Mouse (Mus musculus) kidney, embryonic 15.5 days (tissue): ENCODE results near the gene Slc2a5. TPM values are rescaled to one million over a fixed set of nuclear protein-coding genes. Genes with fewer than 3 reads are reported as not detected.

Source experiments
- ATAC-seq: fragments of 200-750 bp; cut with Nextera tagmentation; replicated peaks from 2 replicates; pipeline ENCODE4 v1.8.0; 2017; ENCODE audit warnings: moderate TSS enrichment; ENCODE audit not compliant: low FRiP score
- H3K27ac ChIP-seq: fragments of 300-500 bp; sonication (generic); 2 replicates; pipeline ENCODE4 v1.5.1; 2015; ENCODE audit warnings: mild to moderate bottlenecking, inconsistent platforms
- H3K27me3 ChIP-seq: fragments of 300-500 bp; sonication (generic); 2 replicates; pipeline ENCODE4 v1.6.1; 2015; ENCODE audit warnings: inconsistent platforms
- H3K36me3 ChIP-seq: fragments of 300-500 bp; sonication (generic); 2 replicates; pipeline ENCODE4 v1.6.1; 2015; ENCODE audit warnings: inconsistent platforms
- H3K4me1 ChIP-seq: fragments of 300-500 bp; sonication (generic); 2 replicates; pipeline ENCODE4 v1.6.1; 2015; ENCODE audit warnings: inconsistent platforms
- H3K4me2 ChIP-seq: fragments of 300-500 bp; sonication (generic); 2 replicates; pipeline ENCODE4 v1.6.1; 2015; ENCODE audit warnings: moderate library complexity, mild to moderate bottlenecking, inconsistent platforms
- H3K4me3 ChIP-seq: fragments of 300-500 bp; sonication (generic); replicated peaks from 2 replicates; pipeline ENCODE4 v1.5.1; 2015; ENCODE audit warnings: mild to moderate bottlenecking, inconsistent platforms
- H3K9ac ChIP-seq: fragments of 300-500 bp; sonication (generic); 2 replicates; pipeline ENCODE4 v1.6.1; 2015; ENCODE audit warnings: mild to moderate bottlenecking, inconsistent platforms
- H3K9me3 ChIP-seq: fragments of 300-500 bp; sonication (generic); replicated peaks from 2 replicates; pipeline ENCODE4 v1.6.1; 2016; ENCODE audit warnings: inconsistent platforms
- WGBS: fragments of 180-500 bp; shearing (Covaris S2); methylation state at CpG from one replicate; pipeline ENCODE4 v1.1.7; 2015; ENCODE audit warnings: mixed read lengths; 5-methylcytosine and 5-hydroxymethylcytosine counted together
- polyA plus RNA-seq: library from polyadenylated mRNA; unstranded; fragments of >200 nt; fragmentation: Nextera tagmentation; extraction: Ambion mirVana; gene quantifications from 2 replicates; pipeline ENCODE4 v1.2.1, GENCODE M21; 2015

Gene Slc2a5
- polyA plus RNA-seq, 1 experiment from 2014 or later: 2.7 TPM

- H3K9ac ChIP-seq: no peak overlapping the region
- no peaks in the 10 kb centered on the region for H3K27me3 ChIP-seq
- peaks cover 19% of the 10 kb centered on the region for H3K4me1 ChIP-seq
- no peaks in the 10 kb centered on the region for H3K36me3 ChIP-seq
- no peak overlapping the region for H3K4me2 ChIP-seq
- ATAC-seq: no peak
- H3K4me3 ChIP-seq: no peak overlapping the region
- 35% methylated on average over 2 of the region's 2 CpGs for WGBS
- H3K9me3 ChIP-seq: no peaks in the 10 kb centered on the region
- no peak overlapping the region for H3K27ac ChIP-seq
Measured at GRCm38 (mm10) chr4:150130661-150131060, 11.6 kb downstream of the Slc2a5 start.

GRCm38 (mm10) chr4:150132692-150133271 lies 13.7 kb downstream of the Slc2a5 start:
- Histone ChIP-seq H3K27ac (peak overlapping the region; percentile 76; the same call in 1 of the 2 replicates), H3K4me2 (peak overlapping the region; percentile 53), H3K27me3 (no peaks in the 10 kb centered on the region), H3K4me3 (peak overlapping the region; percentile 27), H3K4me1 (peaks cover 23% of the 10 kb centered on the region), H3K36me3 (no peaks in the 10 kb centered on the region), H3K9me3 (no peaks in the 10 kb centered on the region), H3K9ac (0 out of 2 replicates have a peak overlapping the region, but pooled peaks have one; percentile 17)
- peak; percentile 63 for ATAC-seq
- WGBS: 15% methylated on average over 24 of the region's 24 CpGs

GRCm38 (mm10) chr4:150135254-150135653 lies 16.2 kb downstream of the Slc2a5 start:
- no peaks in the 10 kb centered on the region for H3K27me3 ChIP-seq
- peaks cover 40% of the 10 kb centered on the region for H3K4me1 ChIP-seq
- H3K9ac ChIP-seq: no peak overlapping the region
- H3K36me3 ChIP-seq: no peaks in the 10 kb centered on the region
- 85% methylated on average over 7 of the region's 7 CpGs for WGBS
- H3K4me2 ChIP-seq: no peak overlapping the region
- no peak overlapping the region for H3K4me3 ChIP-seq
- no peak for ATAC-seq
- no peaks in the 10 kb centered on the region for H3K9me3 ChIP-seq
- no peak overlapping the region for H3K27ac ChIP-seq

GRCm38 (mm10) chr4:150136693-150137092 lies 17.6 kb downstream of the Slc2a5 start:
- no peaks in the 10 kb centered on the region for H3K27me3 ChIP-seq
- H3K36me3 ChIP-seq: no peaks in the 10 kb centered on the region
- H3K9ac ChIP-seq: no peak overlapping the region
- no peak overlapping the region for H3K4me2 ChIP-seq
- 11% methylated on average over 10 of the region's 10 CpGs for WGBS
- H3K9me3 ChIP-seq: no peaks in the 10 kb centered on the region
- H3K4me1 ChIP-seq: peaks cover 40% of the 10 kb centered on the region
- ATAC-seq: peak; percentile 52
- no peak overlapping the region for H3K27ac ChIP-seq
- H3K4me3 ChIP-seq: no peak overlapping the region

- Histone ChIP-seq H3K27ac (no peak overlapping the region), H3K9me3 (no peaks in the 10 kb centered on the region), H3K9ac (no peak overlapping the region), H3K4me2 (no peak overlapping the region), H3K4me3 (no peak overlapping the region), H3K4me1 (peaks cover 37% of the 10 kb centered on the region), H3K27me3 (no peaks in the 10 kb centered on the region), H3K36me3 (no peaks in the 10 kb centered on the region)
- ATAC-seq: no peak
- 84% methylated on average over 7 of the region's 7 CpGs for WGBS
Measured at GRCm38 (mm10) chr4:150137368-150138083, 18.4 kb downstream of the Slc2a5 start.

- Histone ChIP-seq H3K27me3 (no peaks in the 10 kb centered on the region), H3K9me3 (no peaks in the 10 kb centered on the region), H3K4me2 (peak overlapping the region; percentile 48), H3K36me3 (no peaks in the 10 kb centered on the region), H3K4me3 (peak overlapping the region; percentile 24), H3K27ac (no peak overlapping the region), H3K9ac (no peak overlapping the region), H3K4me1 (peaks cover 31% of the 10 kb centered on the region)
- WGBS: 24% methylated on average over 9 of the region's 9 CpGs
- peak; percentile 61 for ATAC-seq
Measured at GRCm38 (mm10) chr4:150138084-150138543, 19.0 kb downstream of the Slc2a5 start.

- 52% methylated on average over 13 of the region's 13 CpGs for WGBS
- no peak overlapping the region for H3K27ac ChIP-seq
- no peak for ATAC-seq
Measured at GRCm38 (mm10) chr4:150139090-150139489, 20.0 kb downstream of the Slc2a5 start.

GRCm38 (mm10) chr4:150140346-150140745 lies 21.3 kb downstream of the Slc2a5 start:
- 83% methylated on average over 7 of the region's 7 CpGs for WGBS
- Histone ChIP-seq H3K4me1 (peaks cover 21% of the 10 kb centered on the region), H3K9ac (no peak overlapping the region), H3K36me3 (no peaks in the 10 kb centered on the region), H3K4me2 (no peak overlapping the region), H3K27me3 (no peaks in the 10 kb centered on the region), H3K27ac (no peak overlapping the region), H3K4me3 (no peak overlapping the region), H3K9me3 (no peaks in the 10 kb centered on the region)
- ATAC-seq: no peak

More at GRCm38 (mm10) chr4:150139090-150139489, 20.0 kb downstream of the Slc2a5 start:
- no peaks in the 10 kb centered on the region for H3K36me3 ChIP-seq
- no peaks in the 10 kb centered on the region for H3K27me3 ChIP-seq
- no peak overlapping the region for H3K9ac ChIP-seq
- no peak overlapping the region for H3K4me3 ChIP-seq
- H3K4me1 ChIP-seq: peaks cover 21% of the 10 kb centered on the region
- no peaks in the 10 kb centered on the region for H3K9me3 ChIP-seq
- no peak overlapping the region for H3K4me2 ChIP-seq

- no peaks in the 10 kb centered on the region for H3K27me3 ChIP-seq
- 25% methylated on average over 12 of the region's 12 CpGs for WGBS
- H3K4me2 ChIP-seq: no peak overlapping the region
- H3K4me3 ChIP-seq: no peak overlapping the region
- H3K27ac ChIP-seq: no peak overlapping the region
- H3K9me3 ChIP-seq: no peaks in the 10 kb centered on the region
- no peak overlapping the region for H3K9ac ChIP-seq
- ATAC-seq: no peak
- no peaks in the 10 kb centered on the region for H3K36me3 ChIP-seq
- peaks cover 3% of the 10 kb centered on the region for H3K4me1 ChIP-seq
Measured at GRCm38 (mm10) chr4:150144242-150144641, 25.2 kb downstream of the Slc2a5 start.

- Histone ChIP-seq H3K4me3 (no peak overlapping the region), H3K4me1 (no peaks in the 10 kb centered on the region), H3K9me3 (no peaks in the 10 kb centered on the region), H3K36me3 (no peaks in the 10 kb centered on the region), H3K27ac (no peak overlapping the region), H3K9ac (no peak overlapping the region), H3K4me2 (no peak overlapping the region), H3K27me3 (no peaks in the 10 kb centered on the region)
- 64% methylated on average over 4 of the region's 4 CpGs for WGBS
- ATAC-seq: no peak
Measured at GRCm38 (mm10) chr4:150146286-150146685, 27.2 kb downstream of the Slc2a5 start.

- H3K27me3 ChIP-seq: no peaks in the 10 kb centered on the region
- no peak overlapping the region for H3K9ac ChIP-seq
- H3K4me1 ChIP-seq: no peaks in the 10 kb centered on the region
- no peak for ATAC-seq
- H3K36me3 ChIP-seq: no peaks in the 10 kb centered on the region
- no peak overlapping the region for H3K4me3 ChIP-seq
- no peaks in the 10 kb centered on the region for H3K9me3 ChIP-seq
- no peak overlapping the region for H3K4me2 ChIP-seq
- 73% methylated on average over 7 of the region's 7 CpGs for WGBS
- H3K27ac ChIP-seq: no peak overlapping the region
Measured at GRCm38 (mm10) chr4:150151045-150151444, 32.0 kb downstream of the Slc2a5 start.

GRCm38 (mm10) chr4:150152483-150152882 lies 33.4 kb downstream of the Slc2a5 start:
- Histone ChIP-seq H3K27ac (no peak overlapping the region), H3K4me2 (no peak overlapping the region), H3K4me3 (no peak overlapping the region), H3K27me3 (no peaks in the 10 kb centered on the region), H3K9me3 (no peaks in the 10 kb centered on the region), H3K36me3 (no peaks in the 10 kb centered on the region), H3K9ac (no peak overlapping the region), H3K4me1 (no peaks in the 10 kb centered on the region)
- WGBS: 74% methylated on average over 8 of the region's 8 CpGs
- ATAC-seq: no peak
